Mouse (Mus musculus) large intestine, adult 2 months (tissue): ENCODE measurements at regions not wholly inside any gene's neighbourhood (a gene's known extent, or its start where the extent isn't known, plus 50 kb on each side); places are given as distances from the start of the nearest gene placed in this dataset.

Experiments used
- DNase-seq: peaks from one replicate; pipeline ENCODE4 v3.0.0-alpha.2; 2012; ENCODE audit warnings: low read depth, low spot score
- WGBS: fragments of 180-500 bp; shearing (Covaris S2); methylation state at CpG from one replicate; pipeline ENCODE4 v1.1.7; 2018; 5-methylcytosine and 5-hydroxymethylcytosine counted together

DNA sequence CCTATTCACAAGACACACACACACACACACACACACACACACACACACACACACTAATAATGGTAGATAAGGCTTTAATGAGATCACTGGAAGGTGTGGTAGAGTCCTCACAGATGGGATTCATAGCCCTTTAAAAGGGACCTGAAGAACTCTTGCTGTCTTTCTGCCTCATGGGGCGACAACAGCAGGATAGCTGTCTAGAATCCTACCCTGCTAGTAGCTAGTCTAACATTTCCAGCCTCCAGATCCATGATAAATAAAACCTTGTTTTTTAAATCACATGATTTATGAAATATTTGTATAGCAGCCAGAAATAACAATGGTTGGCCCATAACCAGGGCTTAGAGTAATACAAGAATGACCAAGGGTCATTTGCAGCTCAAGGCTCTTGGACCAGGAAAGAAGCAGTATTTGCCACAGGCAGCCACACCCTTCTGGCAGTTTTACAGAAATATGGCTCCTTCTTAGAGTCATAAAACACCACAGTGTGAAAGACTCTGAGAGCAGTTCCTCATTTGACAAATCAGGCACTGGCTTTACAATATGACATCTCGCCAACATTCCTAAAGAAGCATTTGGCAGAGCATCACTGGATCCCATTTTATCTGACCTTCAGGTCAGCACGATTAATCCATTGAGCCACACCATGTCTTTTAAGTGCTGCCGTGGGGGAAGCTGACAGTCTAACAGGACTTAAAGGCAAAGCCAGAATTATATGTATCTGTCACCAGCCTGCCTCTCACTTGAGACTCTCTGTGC lies 340.9 kb upstream of the Apob start:
- peak; percentile 94 for DNase-seq
- 12% methylated on average over 4 of the region's 4 CpGs for WGBS

DNA sequence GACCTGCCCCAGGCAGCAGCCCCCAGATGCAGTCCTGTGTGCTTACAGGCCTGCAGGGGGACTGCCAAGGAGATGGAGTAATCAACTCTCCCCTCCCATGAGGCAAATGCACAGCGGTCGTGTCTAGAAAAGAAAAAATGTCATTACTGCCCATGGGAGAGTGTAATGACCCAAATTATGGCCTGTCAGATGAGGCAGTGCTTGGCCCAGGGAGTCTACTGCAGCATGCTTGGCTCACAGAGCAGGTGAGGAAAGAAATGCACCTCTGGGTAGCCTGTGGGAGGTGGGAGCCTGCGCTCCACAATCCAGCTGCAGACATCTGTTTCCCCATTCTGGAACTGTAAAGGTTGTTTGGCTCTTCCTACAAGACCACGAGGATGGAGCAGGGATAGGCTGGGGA lies 339.8 kb upstream of the Apob start:
- DNase-seq, result no peak
- WGBS, result 65% methylated on average over 4 of the region's 4 CpGs

DNA sequence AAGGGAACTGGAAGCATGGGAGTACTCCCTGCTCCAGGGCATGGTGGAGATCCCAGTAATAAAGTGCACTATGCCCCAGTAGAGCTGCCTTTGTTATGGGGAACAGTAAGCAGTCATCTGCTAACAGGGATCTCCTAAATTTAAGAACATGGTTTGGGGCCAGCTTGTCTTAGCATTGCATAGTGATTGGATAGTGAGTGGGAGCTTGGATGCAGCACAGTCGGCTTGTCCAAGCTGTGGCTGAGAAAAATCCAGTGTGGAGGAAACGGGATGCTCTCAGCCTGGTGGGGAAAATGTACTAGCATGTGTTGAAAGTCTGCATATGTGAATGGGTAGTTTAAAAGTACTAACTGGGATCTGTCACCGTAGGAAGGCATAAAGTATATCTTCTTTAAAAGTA lies 326.6 kb upstream of the Apob start:
- 93% methylated on average over 3 of the region's 3 CpGs for WGBS
- DNase-seq, result no peak

DNA sequence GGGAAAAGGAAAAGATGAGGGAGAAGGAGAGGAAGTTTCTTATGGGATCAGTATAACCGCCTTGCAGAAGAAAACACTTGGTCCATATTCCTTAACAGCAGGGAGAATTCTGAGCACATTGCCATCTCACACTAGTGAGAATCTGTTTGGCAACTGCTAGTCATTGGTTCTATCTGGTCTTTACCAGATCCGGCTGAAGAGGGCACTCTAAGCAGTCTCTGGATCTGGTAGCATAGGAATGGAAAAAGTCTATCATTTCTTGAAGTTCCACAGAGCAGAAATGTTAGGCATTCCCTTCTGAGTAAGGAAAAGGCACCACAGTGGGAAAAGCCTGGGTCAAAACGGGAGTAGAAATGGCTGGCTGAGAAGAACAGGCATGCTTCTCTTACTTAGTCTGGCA lies 315.4 kb upstream of the Apob start:
- WGBS, result 55% methylated on average over 3 of the region's 3 CpGs
- no peak for DNase-seq

- WGBS, result 45% methylated on average over 3 of the region's 3 CpGs
- DNase-seq, result no peak
Measured at GRCm38 (mm10) chr12:7670114-7670513, 307.3 kb upstream of the Apob start.

DNA sequence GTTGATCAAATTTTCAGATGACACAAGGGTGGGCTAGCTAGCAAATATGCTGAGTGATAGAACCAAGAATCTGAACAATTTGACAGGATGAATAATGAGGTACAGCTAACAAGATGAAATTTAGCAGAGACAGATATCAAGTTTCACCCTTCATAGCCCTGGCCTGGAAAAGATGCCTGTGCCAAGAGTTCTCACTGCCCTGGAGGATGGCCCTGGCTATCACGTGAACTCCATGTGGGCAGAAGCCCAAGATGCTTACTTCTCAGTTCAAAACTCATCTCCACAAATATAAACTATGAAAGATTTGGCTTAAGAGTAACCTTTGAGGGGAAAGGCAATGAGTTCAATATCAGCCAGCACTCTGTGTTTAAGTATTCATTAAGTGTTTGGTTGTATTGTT lies 306.9 kb upstream of the Apob start:
- WGBS, result 37% methylated on average over 1 of the region's 1 CpGs
- DNase-seq, result no peak

DNA sequence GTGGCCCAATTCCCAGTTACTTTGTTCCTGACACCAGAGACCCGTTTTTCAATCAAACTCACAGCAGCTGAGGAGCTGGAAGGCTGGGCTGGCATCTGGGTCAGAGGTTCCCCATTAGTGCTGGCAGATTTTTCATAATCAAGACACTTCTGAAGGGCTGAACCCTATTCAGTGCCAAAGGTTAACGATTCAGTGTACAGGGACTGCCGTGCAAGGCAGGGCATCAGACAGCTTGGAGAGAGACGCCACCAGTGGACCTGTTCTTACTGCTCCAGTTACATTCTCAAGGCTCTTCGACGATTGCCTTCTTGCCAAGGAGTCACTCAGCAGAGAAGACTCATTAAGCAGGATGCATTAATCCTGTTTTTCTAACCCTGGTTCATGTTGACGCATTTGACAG lies 285.5 kb upstream of the Apob start:
- 54% methylated on average over 7 of the region's 7 CpGs for WGBS
- DNase-seq, result no peak

GRCm38 (mm10) chr12:7698324-7698944 lies 279.0 kb upstream of the Apob start:
- 80% methylated on average over 8 of the region's 8 CpGs for WGBS
- no peak for DNase-seq

GRCm38 (mm10) chr12:7709102-7709501 lies 268.3 kb upstream of the Apob start:
- 76% methylated on average over 5 of the region's 5 CpGs for WGBS
- DNase-seq, result no peak

DNA sequence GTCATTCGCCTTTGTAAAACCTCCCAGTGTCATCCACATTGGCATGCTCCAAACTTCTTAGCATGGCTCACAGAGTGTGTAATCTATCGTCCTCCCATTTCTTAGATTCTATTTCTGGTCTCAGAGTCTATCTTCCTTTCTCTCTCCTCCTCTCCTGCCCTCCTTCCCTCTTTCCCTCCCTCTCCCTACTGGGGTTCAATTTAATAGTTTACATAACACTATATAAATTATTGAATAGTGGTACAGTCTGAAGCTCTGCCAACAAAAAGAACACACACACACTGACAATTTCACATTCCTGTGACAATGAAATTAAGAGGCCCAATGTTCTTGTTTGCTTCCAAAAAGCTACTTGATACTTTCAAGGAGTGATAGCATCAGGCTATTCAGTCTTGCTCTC lies 267.6 kb upstream of the Apob start:
- WGBS, result 90% methylated on average over 2 of the region's 2 CpGs
- no peak for DNase-seq

GRCm38 (mm10) chr12:7715091-7715490 lies 262.4 kb upstream of the Apob start:
- 86% methylated on average over 4 of the region's 4 CpGs for WGBS

GRCm38 (mm10) chr12:7718556-7718955 lies 258.9 kb upstream of the Apob start:
- 78% methylated on average over 2 of the region's 2 CpGs for WGBS

More at GRCm38 (mm10) chr12:7715091-7715490, 262.4 kb upstream of the Apob start:
- no peak for DNase-seq

DNA sequence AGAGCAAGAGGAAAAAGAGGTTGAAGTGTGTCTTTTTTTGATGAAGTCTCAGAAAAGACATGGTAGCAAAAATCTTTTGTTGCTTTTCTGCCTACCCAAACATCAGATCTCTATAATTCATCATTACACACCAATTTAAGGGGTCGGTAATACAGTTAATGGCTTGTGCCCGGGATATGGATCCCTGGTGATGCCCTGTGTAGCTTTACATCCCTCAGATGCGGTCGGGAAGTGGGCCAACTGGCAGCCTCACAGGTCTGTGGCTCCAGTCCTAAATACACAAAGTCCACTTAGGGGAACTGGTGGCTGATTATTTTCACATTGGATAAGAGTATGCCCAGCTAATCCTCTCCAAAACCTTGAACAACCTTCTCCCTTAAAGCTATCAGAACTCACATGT lies 258.4 kb upstream of the Apob start:
- no peak for DNase-seq
- 64% methylated on average over 4 of the region's 4 CpGs for WGBS

More at GRCm38 (mm10) chr12:7718556-7718955, 258.9 kb upstream of the Apob start:
- DNase-seq, result no peak

DNA sequence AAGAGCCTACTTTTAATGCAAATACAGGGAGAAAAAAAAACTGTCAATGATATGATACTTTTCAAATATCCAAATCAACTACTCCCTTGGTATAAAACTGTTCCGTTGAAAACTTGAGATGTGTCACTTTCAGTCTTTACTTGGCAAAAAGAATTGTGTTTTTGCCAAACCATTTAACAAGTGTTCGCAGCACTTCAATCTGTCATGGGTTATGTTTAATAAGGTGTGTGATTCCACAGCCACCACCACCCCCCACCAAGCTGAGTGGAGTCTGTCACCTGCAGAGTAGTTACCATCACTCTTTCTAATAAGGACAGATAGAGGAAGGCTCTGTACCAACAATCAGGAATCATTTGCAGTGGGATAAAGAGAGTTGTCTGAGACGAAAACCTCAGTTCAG lies 252.5 kb upstream of the Apob start:
- WGBS, result 78% methylated on average over 3 of the region's 3 CpGs

DNA sequence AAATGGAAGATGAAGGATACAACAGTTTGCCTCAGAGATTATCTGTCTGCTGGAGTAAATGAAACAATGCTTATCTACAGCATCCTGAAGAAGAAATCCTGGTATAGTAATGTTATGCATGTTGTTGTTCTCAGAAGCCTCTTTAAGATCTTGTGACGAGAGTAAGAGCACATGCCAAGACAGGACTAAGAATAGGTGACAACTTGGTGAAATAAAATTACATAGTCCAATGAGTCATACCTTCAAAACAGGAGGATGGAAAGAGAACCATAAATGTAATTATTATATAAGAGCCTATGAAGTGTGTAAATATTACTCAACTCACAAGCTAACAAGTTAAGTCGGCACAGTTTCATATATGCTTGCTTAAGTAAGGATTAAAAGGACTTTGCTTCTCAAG lies 239.4 kb upstream of the Apob start:
- DNase-seq, result no peak
- WGBS, result 38% methylated on average over 2 of the region's 2 CpGs

More for the DNA sequence above, 252.5 kb upstream of the Apob start:
- DNase-seq, result no peak

DNA sequence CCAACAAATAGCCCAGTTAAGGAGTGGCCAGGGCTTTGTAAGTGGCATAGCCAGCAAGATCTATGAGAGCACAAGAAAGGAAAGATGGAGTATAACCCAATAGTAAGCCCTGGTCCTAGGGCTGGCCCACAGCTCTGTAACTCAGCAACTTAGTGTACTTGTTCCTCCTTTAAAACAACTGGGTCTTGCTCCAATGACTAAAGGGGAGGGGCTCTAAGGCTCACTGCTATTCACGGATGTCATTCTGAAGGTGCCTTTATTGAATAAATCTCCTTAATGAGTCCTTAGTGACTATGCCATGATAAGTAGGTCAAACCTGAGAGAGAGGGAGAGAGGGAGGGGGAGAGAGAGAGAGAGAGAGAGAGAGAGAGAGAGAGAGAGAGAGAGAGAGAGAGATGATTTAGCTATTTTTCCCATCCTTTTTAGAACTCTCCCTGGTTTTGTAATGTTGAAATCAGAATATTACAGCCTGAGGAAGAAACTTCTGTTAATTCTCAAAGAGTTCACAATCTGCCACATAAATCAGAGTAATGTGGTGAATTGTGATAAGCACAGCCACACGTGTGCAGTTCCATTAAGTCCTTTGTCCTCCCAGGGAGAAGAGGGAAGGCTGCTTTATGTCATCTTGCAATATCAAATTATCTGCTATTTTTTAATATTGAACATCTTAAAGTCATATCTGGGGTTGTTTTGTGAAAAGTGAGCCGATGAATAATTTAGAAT lies 238.7 kb upstream of the Apob start:
- WGBS, result 58% methylated on average over 3 of the region's 3 CpGs
- no peak for DNase-seq

- DNase-seq, result no peak
- WGBS, result 82% methylated on average over 5 of the region's 5 CpGs
Measured at GRCm38 (mm10) chr12:7739352-7739994, 238.0 kb upstream of the Apob start.

DNA sequence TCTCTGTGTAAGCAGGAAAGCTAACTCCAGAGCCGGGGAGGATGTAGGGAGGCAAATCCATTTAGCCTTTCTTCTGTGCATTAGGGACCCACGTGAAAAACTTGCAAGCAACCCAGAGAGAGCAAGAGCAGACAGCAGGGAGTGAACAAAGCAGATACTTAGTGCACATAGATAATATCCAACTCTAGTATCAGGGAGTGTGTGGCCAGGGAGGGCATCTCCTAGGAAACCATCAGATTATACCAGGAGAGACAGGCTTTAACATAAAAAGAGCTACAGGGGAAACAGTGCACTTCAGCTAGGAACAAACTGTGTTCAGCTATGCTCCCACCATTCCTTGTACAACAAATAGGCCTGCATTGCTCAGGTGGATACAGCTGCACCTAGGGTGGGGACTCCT lies 230.7 kb upstream of the Apob start:
- DNase-seq, result no peak
- WGBS, result 56% methylated on average over 2 of the region's 2 CpGs

DNA sequence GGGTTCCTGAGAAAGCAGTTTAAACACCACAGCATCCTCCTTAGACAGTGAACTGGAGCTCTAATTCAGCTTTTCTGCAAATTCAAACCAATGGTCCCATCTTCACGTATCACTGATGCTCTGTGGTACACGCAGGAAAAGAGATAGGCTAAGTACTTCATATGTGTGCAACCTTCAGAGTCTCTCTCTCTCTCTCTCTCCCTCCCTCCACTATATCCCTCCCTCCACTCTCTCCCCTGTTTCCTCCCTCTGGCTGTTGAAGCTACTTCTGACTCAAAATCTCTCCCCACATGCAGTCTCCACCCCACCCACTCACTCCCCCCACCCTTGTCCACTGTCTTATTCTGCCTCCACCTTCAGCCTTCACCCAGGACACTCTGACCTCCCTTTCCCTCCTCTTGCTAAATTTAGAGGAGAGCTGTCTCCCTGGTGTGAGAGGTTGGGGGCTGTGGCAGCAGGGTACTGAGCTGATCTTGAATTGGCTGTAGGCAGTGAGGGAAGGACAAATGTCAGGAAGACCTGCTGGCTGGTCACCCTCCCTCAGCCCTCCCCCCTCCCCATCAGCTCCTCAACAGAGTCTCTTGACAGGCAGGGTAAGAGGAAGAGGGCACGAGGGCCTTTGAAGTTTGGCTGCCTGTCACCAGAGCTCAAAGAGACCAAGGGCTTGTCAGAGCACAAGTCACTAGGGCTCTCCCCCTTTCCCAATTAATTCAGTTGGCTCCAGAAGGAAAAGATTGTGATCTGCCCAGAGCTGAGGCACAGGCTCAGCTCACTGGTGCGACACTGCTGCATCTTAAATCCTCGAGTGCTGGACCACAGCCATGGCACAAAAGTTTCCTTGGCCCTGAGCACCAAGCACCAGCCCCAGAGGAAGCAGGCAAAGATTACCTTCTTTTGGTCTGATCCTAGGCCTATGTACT lies 227.9 kb upstream of the Apob start:
- no peak for DNase-seq
- 54% methylated on average over 5 of the region's 5 CpGs for WGBS
